In the genomic region with DNA sequence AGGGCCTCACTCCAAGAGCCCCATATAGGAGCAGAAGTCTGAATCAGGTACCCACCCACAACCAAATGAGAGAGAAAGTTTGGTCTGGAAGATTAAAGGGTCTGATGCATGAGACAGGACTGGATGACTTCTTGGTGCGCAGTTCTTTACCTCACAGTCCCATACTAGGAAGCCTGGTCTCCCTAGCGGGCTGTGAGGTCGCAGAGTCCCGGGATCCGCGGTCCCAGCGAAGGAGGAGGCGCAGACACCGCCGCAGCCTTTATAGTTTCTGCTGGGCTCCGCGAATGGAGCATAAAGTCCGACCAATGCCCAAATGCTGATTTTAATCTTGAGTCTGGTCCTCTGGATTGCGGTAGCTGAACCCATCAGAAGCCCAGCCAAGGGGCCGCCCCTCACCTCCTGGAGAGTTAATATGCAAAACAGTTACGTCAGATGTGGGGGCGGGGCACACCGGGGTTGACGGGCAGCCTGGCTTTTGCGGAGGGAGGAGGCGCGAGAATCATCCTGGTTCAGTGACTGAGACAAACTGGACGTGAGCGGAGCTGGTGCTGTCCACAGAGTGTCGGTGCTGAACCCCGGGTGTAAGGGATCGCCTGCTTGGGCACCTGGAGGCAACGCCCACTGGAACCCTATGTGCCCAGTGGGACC, we compare ENCODE assay signal across 9 mouse cellular contexts. TPM values are rescaled to one million over a fixed set of nuclear protein-coding genes. Genes with fewer than 3 reads are reported as not detected.
A peak's percentile ranks its signal among the peaks of the same experiment; 100 is the strongest.
DNase-seq lines count a peak whose midpoint lies in the region; ATAC-seq and TF ChIP-seq lines count a peak whose summit lies in the region.
"Had no signal": no experiment of that assay in that cellular context is flagged by ENCODE, and none has a peak within 500 bp of the region (broad histone marks: within the 10 kb centered on the region; RNA-seq: fewer than 3 reads in every experiment).

A gene (plus strand): TSS at position 211 of the 648 bp plus-strand sequence.

- H3K9me3 ChIP-seq in intestine, postnatal 0 days (ENCODE audit: control insufficient read depth) = no peaks in the 10 kb centered on the region
- no peaks in the 10 kb centered on the region for H3K9me3 ChIP-seq in midbrain, embryonic 14.5 days (ENCODE audit: control insufficient read depth, low read length)
- no peaks in the 10 kb centered on the region for H3K9me3 ChIP-seq in stomach, embryonic 14.5 days (ENCODE audit: control insufficient read depth, low read depth, low read length)

- H3K4me2 ChIP-seq in intestine, postnatal 0 days (replicated peaks; ENCODE audit: low read depth) = peak within 1 kb of the TSS; percentile 38
- H3K4me2 ChIP-seq in midbrain, embryonic 14.5 days (ENCODE audit: low read length) = peak within 1 kb of the TSS; percentile 58
- peak within 1 kb of the TSS; percentile 57 for H3K4me2 ChIP-seq in stomach, embryonic 14.5 days (replicated peaks; ENCODE audit: low read depth, low read length)

- no peaks in the 10 kb centered on the region for H3K27me3 ChIP-seq in intestine, postnatal 0 days (replicated peaks; ENCODE audit: control insufficient read depth, insufficient read depth, low read length)
- H3K27me3 ChIP-seq in midbrain, embryonic 14.5 days (ENCODE audit: control insufficient read depth, insufficient read depth, low read length) = no peaks in the 10 kb centered on the region
- no peaks in the 10 kb centered on the region for H3K27me3 ChIP-seq in stomach, embryonic 14.5 days (ENCODE audit: control insufficient read depth, insufficient read depth, low read length)

- ATAC-seq in frontal cortex, adult (ENCODE audit: low TSS enrichment) = peak; percentile 88
- no peak for ATAC-seq in intestine, postnatal 0 days
- ATAC-seq in midbrain, embryonic 14.5 days (ENCODE audit: low FRiP score, low TSS enrichment) = peak; percentile 91
- peak; percentile 87; the same call in 1 of the 2 replicates for ATAC-seq in stomach, embryonic 14.5 days (ENCODE audit: insufficient number of reproducible peaks, insufficient read depth, low FRiP score, low read depth)

- H3K4me3 ChIP-seq in intestine, postnatal 0 days (ENCODE audit: low read depth, low read length) = no peak within 1 kb of the TSS
- peak within 1 kb of the TSS; percentile 54 for H3K4me3 ChIP-seq in midbrain, embryonic 14.5 days (replicated peaks; ENCODE audit: low read depth, low read length)
- peak within 1 kb of the TSS; percentile 30 for H3K4me3 ChIP-seq in stomach, embryonic 14.5 days (ENCODE audit: low read depth, low read length)

- no peak for TF ChIP-seq CTCF in intestine, postnatal 0 days (IDR thresholded peaks at IDR 0.05; ENCODE audit: low read depth)

- intact Hi-C loops in gastrocnemius, postnatal 14 days (cut with DNase I; ENCODE audit: low total_unique reads) = no loop called here
- intact Hi-C loops in left cerebral cortex, postnatal 14 days (cut with DNase I) = loop anchor here (10.0 kb wide), 1 partner anchor 491 kb away; no protein-coding TSS in a partner anchor

- DNase-seq in gastrocnemius, postnatal 14 days = peak; percentile 20
- no peak for DNase-seq in gastrocnemius, adult 18-20 months (ENCODE audit: low spot score)
- peak; percentile 92 for DNase-seq in cerebellum, adult 8-10 months
- peak; percentile 65 to 80 for DNase-seq in left cerebral cortex, postnatal 14 days (ENCODE audit: low spot score in 2 of 2)
- DNase-seq in midbrain, embryonic 14.5 days = peak; percentile 93

- H3K9ac ChIP-seq in intestine, postnatal 0 days (ENCODE audit: low read depth, low read length) = no peak within 1 kb of the TSS
- H3K9ac ChIP-seq in midbrain, embryonic 14.5 days (replicated peaks; ENCODE audit: low read length) = peak within 1 kb of the TSS; percentile 56
- H3K9ac ChIP-seq in stomach, embryonic 14.5 days (replicated peaks; ENCODE audit: low read depth, low read length) = no peak within 1 kb of the TSS

- H3K36me3 ChIP-seq in intestine, postnatal 0 days (ENCODE audit: control insufficient read depth, insufficient read depth) = no peaks in the 10 kb centered on the region
- H3K36me3 ChIP-seq in midbrain, embryonic 14.5 days (ENCODE audit: control insufficient read depth, insufficient read depth, low read length) = no peaks in the 10 kb centered on the region
- H3K36me3 ChIP-seq in stomach, embryonic 14.5 days (ENCODE audit: control insufficient read depth, insufficient read depth, low read length) = no peaks in the 10 kb centered on the region
- H3K36me3 ChIP-seq: G1E had no signal

- no peak within 1 kb of the TSS for H3K27ac ChIP-seq in intestine, postnatal 0 days (ENCODE audit: low read depth, low read length)
- H3K27ac ChIP-seq in midbrain, embryonic 14.5 days (replicated peaks; ENCODE audit: low read depth, low read length) = peak within 1 kb of the TSS; percentile 63
- H3K27ac ChIP-seq in stomach, embryonic 14.5 days (ENCODE audit: low read length) = no peak within 1 kb of the TSS

- 2% methylated on average over 28 of the region's 28 CpGs for WGBS in intestine, postnatal 0 days
- under 1% methylated on average over 28 of the region's 28 CpGs for WGBS in midbrain, embryonic 14.5 days
- under 1% methylated on average over 28 of the region's 28 CpGs for WGBS in stomach, embryonic 14.5 days

- 0 out of 2 replicates have a peak, but pooled peaks cover 2% of the 10 kb centered on the region for H3K4me1 ChIP-seq in intestine, postnatal 0 days (replicated peaks; ENCODE audit: control insufficient read depth, insufficient read depth, low read length)
- 0 out of 2 replicates have a peak, but pooled peaks cover 2% of the 10 kb centered on the region for H3K4me1 ChIP-seq in midbrain, embryonic 14.5 days (ENCODE audit: control insufficient read depth, insufficient read depth, low read length)
- H3K4me1 ChIP-seq in stomach, embryonic 14.5 days (ENCODE audit: control insufficient read depth, insufficient read depth, low read length) = 0 out of 2 replicates have a peak, but pooled peaks cover 5% of the 10 kb centered on the region

RNA-seq across cellular contexts. Expression of the gene that starts here (rescaled TPM):
- total RNA-seq in gastrocnemius, postnatal 14 days (2021) = not detected
- total RNA-seq in gastrocnemius, adult 18-20 months (2021) = not detected
- polyA plus RNA-seq in intestine, postnatal 0 days (2015; fragmentation: Nextera tagmentation; extraction: Ambion mirVana) = 1.9 and 2.2 TPM in 2 replicates
- 10 to 100 TPM; 20.6 to 25.8 TPM for total RNA-seq in left cerebral cortex, postnatal 14 days (2021)
- polyA plus RNA-seq in midbrain, embryonic 14.5 days (2014; fragmentation: Nextera tagmentation; extraction: Ambion mirVana) = 58.0 and 63.9 TPM in 2 replicates
- polyA plus RNA-seq in stomach, embryonic 14.5 days (2014; fragmentation: Nextera tagmentation; extraction: Ambion mirVana) = 8.0 and 8.1 TPM in 2 replicates
- polyA plus RNA-seq: G1E had no signal

Comparison
In these comparisons a context has a peak if more than half of its experiments do, and no peak if none do; other contexts are left out.
1. RNA of the gene that starts here (total RNA-seq): 20.6 to 25.8 TPM in left cerebral cortex, postnatal 14 days; not detected in gastrocnemius, postnatal 14 days and not detected in gastrocnemius, adult 18-20 months; every median in the first group is over 10 times any median in the second.
2. Peak in DNase-seq in gastrocnemius, postnatal 14 days; RNA of the gene not detected or under 1 TPM.
3. Peak in every context shown above with its lines, with median percentiles within 50 percentile points of each other: H3K4me2 ChIP-seq.